Mouse (Mus musculus): ENCODE results near the gene Tpsg1. TPM values are rescaled to one million over a fixed set of nuclear protein-coding genes. Genes with fewer than 3 reads are reported as not detected.

Tpsg1 gene
- polyA plus RNA-seq, 1 experiment from 2014 or later = 1.6 TPM

- no peak overlapping the region for H3K4me3 ChIP-seq (ENCODE audit: low read depth, low read length)
- no peaks in the 10 kb centered on the region for H3K4me1 ChIP-seq (ENCODE audit: control insufficient read depth, insufficient read depth, low read length)
- no peak overlapping the region for H3K4me2 ChIP-seq (ENCODE audit: low read depth, low read length)
- no peak for ATAC-seq (ENCODE audit: low read depth)
- H3K9me3 ChIP-seq (ENCODE audit: control insufficient read depth, low read length) = no peaks in the 10 kb centered on the region
- no peaks in the 10 kb centered on the region for H3K36me3 ChIP-seq (ENCODE audit: control insufficient read depth, insufficient read depth, low read length)
- H3K27me3 ChIP-seq (ENCODE audit: control insufficient read depth, insufficient read depth, low read length) = no peaks in the 10 kb centered on the region
- H3K9ac ChIP-seq (replicated peaks; ENCODE audit: low read depth, low read length) = no peak overlapping the region
- H3K27ac ChIP-seq (ENCODE audit: low read depth, low read length) = no peak overlapping the region
- WGBS = 72% methylated on average over 2 of the region's 2 CpGs
Measured at GRCm38 (mm10) chr17:25361291-25361690, 7.8 kb upstream of the Tpsg1 start.

DNA sequence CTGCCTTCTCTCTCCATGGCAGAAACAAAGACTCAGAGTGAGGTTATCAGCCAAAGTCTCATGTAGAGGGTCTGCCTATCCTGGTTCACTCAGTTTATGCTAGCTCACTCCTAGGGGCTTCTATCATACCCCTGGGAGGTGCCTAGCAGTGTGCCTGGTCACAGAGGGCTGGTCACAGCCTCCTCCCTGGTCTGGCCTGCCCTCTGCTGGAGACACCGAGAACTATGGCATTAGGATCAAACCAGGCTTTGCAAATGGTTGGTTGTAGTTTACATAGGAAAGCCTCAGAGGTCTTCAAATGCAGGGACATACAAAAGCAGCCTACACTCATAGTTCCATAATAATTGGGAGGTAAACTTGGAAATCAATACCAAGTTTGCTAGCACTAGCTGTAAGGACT is 5.3 kb upstream of the Tpsg1 start:
- no peak for ATAC-seq (ENCODE audit: low read depth)

GRCm38 (mm10) chr17:25366005-25366404 is 3.1 kb upstream of the Tpsg1 start, which contains the start of gene Tpsb2:
Tpsb2 (plus strand) TSS chr17:25366305.
- Histone ChIP-seq H3K9ac (replicated peaks; ENCODE audit: low read depth, low read length) (no peak within 1 kb of the TSS), H3K36me3 (ENCODE audit: control insufficient read depth, insufficient read depth, low read length) (no peaks in the 10 kb centered on the region), H3K27me3 (ENCODE audit: control insufficient read depth, insufficient read depth, low read length) (no peaks in the 10 kb centered on the region), H3K4me1 (ENCODE audit: control insufficient read depth, insufficient read depth, low read length) (no peaks in the 10 kb centered on the region), H3K9me3 (ENCODE audit: control insufficient read depth, low read length) (no peaks in the 10 kb centered on the region), H3K4me3 (ENCODE audit: low read depth, low read length) (no peak within 1 kb of the TSS), H3K4me2 (ENCODE audit: low read depth, low read length) (no peak within 1 kb of the TSS), H3K27ac (ENCODE audit: low read depth, low read length) (no peak within 1 kb of the TSS)
- no peak for ATAC-seq (ENCODE audit: low read depth)
- WGBS = 79% methylated on average over 2 of the region's 2 CpGs

More for the DNA sequence above, 5.3 kb upstream of the Tpsg1 start:
- no peaks in the 10 kb centered on the region for H3K4me1 ChIP-seq (ENCODE audit: control insufficient read depth, insufficient read depth, low read length)
- no peak overlapping the region for H3K4me2 ChIP-seq (ENCODE audit: low read depth, low read length)
- no peaks in the 10 kb centered on the region for H3K9me3 ChIP-seq (ENCODE audit: control insufficient read depth, low read length)
- H3K27ac ChIP-seq (ENCODE audit: low read depth, low read length) = no peak overlapping the region
- H3K4me3 ChIP-seq (ENCODE audit: low read depth, low read length) = no peak overlapping the region
- WGBS = 15% methylated on average over 1 of the region's 1 CpGs
- no peak overlapping the region for H3K9ac ChIP-seq (replicated peaks; ENCODE audit: low read depth, low read length)
- no peaks in the 10 kb centered on the region for H3K36me3 ChIP-seq (ENCODE audit: control insufficient read depth, insufficient read depth, low read length)
- H3K27me3 ChIP-seq (ENCODE audit: control insufficient read depth, insufficient read depth, low read length) = no peaks in the 10 kb centered on the region

DNA sequence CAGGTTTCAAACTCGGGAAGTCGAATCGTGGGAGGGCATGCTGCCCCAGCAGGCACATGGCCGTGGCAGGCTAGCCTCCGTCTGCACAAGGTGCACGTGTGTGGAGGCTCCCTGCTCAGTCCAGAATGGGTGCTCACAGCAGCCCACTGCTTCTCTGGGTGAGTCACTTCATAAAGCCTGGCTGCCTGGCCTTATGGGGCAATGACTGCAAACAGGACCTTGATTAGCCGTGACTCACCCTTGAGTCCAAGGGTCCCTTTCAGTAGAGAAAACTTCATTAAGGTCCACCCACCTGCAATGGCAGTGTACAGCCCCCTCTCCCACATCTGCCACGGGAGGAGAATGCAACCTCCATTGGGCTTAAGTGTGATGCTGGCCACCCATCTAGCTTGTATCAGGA is 3.4 kb downstream of the Tpsg1 start:
- 82% methylated on average over 8 of the region's 8 CpGs for WGBS
- H3K4me2 ChIP-seq (ENCODE audit: low read depth, low read length) = no peak overlapping the region
- no peak overlapping the region for H3K27ac ChIP-seq (ENCODE audit: low read depth, low read length)
- H3K4me3 ChIP-seq (ENCODE audit: low read depth, low read length) = no peak overlapping the region
- H3K9me3 ChIP-seq (ENCODE audit: control insufficient read depth, low read length) = no peaks in the 10 kb centered on the region
- H3K27me3 ChIP-seq (ENCODE audit: control insufficient read depth, insufficient read depth, low read length) = no peaks in the 10 kb centered on the region
- no peak for ATAC-seq (ENCODE audit: low read depth)
- peaks cover 14% of the 10 kb centered on the region for H3K36me3 ChIP-seq (ENCODE audit: control insufficient read depth, insufficient read depth, low read length)
- H3K9ac ChIP-seq (replicated peaks; ENCODE audit: low read depth, low read length) = no peak overlapping the region
- no peaks in the 10 kb centered on the region for H3K4me1 ChIP-seq (ENCODE audit: control insufficient read depth, insufficient read depth, low read length)

DNA sequence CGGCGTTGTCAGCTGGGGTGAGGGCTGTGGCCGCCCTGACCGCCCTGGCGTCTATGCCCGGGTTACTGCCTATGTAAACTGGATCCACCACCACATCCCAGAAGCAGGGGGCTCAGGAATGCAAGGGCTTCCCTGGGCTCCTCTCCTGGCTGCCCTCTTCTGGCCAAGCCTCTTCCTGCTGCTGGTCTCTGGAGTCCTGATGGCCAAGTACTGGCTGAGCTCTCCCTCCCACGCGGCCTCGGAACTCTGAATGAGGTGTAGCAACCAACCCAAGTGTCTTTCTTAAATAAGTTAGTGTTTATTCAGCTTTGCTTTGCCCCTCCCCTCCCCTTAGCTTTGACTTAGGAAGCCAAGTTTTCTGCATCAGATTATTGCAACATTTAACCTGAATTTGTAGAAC is 4.9 kb downstream of the Tpsg1 start:
- H3K4me3 ChIP-seq (ENCODE audit: low read depth, low read length) = no peak overlapping the region
- no peaks in the 10 kb centered on the region for H3K4me1 ChIP-seq (ENCODE audit: control insufficient read depth, insufficient read depth, low read length)
- ATAC-seq (ENCODE audit: low read depth) = no peak
- H3K27ac ChIP-seq (ENCODE audit: low read depth, low read length) = no peak overlapping the region
- H3K4me2 ChIP-seq (ENCODE audit: low read depth, low read length) = no peak overlapping the region
- H3K36me3 ChIP-seq (ENCODE audit: control insufficient read depth, insufficient read depth, low read length) = peaks cover 17% of the 10 kb centered on the region
- 53% methylated on average over 9 of the region's 9 CpGs for WGBS
- no peak overlapping the region for H3K9ac ChIP-seq (replicated peaks; ENCODE audit: low read depth, low read length)
- H3K27me3 ChIP-seq (ENCODE audit: control insufficient read depth, insufficient read depth, low read length) = no peaks in the 10 kb centered on the region
- H3K9me3 ChIP-seq (ENCODE audit: control insufficient read depth, low read length) = no peaks in the 10 kb centered on the region

GRCm38 (mm10) chr17:25394526-25394925 is 25.5 kb downstream of the Tpsg1 start:
- Histone ChIP-seq H3K9me3 (ENCODE audit: control insufficient read depth, low read length) (no peaks in the 10 kb centered on the region), H3K27ac (ENCODE audit: low read depth, low read length) (no peak overlapping the region), H3K4me3 (ENCODE audit: low read depth, low read length) (no peak overlapping the region), H3K4me1 (ENCODE audit: control insufficient read depth, insufficient read depth, low read length) (no peaks in the 10 kb centered on the region), H3K9ac (replicated peaks; ENCODE audit: low read depth, low read length) (no peak overlapping the region), H3K4me2 (ENCODE audit: low read depth, low read length) (no peak overlapping the region), H3K27me3 (ENCODE audit: control insufficient read depth, insufficient read depth, low read length) (no peaks in the 10 kb centered on the region), H3K36me3 (ENCODE audit: control insufficient read depth, insufficient read depth, low read length) (0 out of 2 replicates have a peak, but pooled peaks cover 4% of the 10 kb centered on the region)
- 93% methylated on average over 4 of the region's 4 CpGs for WGBS
- ATAC-seq (ENCODE audit: low read depth) = no peak

DNA sequence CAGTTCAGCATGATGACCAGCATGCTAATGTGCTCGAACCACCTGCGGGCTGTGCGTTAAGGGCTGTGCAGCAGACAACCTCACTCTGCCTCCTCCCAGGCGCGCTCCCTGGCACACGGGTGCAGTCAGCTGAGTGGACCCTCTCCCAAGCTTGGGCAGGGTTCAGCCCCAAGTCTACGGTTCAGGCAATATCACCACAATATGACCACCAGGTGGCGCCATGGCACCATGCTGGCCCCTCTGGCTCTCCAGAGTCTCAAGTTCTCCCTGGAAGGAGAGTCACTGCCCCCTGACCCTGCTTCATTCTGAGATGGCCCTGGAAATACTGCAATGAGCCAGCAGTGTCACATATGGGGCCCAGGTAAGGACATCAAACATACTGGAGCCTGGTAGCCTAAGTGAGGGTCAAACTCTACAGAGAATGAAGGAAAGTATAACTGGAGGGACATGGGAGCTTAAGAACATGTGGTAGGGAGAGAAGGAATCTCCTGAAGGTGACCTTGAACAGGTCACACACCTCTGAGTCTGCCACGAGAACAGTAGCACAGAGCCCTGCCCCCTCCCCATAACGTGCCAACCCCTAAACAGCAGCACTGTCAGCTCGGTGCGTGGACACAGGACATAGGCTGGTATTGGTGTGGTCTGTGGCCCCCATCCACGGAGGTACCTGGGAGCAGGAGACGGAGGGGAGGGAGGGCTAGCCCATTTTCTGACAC is 28.9 kb downstream of the Tpsg1 start:
- no peaks in the 10 kb centered on the region for H3K36me3 ChIP-seq (ENCODE audit: control insufficient read depth, insufficient read depth, low read length)
- no peak overlapping the region for H3K27ac ChIP-seq (ENCODE audit: low read depth, low read length)
- H3K9me3 ChIP-seq (ENCODE audit: control insufficient read depth, low read length) = no peaks in the 10 kb centered on the region
- H3K27me3 ChIP-seq (ENCODE audit: control insufficient read depth, insufficient read depth, low read length) = no peaks in the 10 kb centered on the region
- H3K4me3 ChIP-seq (ENCODE audit: low read depth, low read length) = no peak overlapping the region
- ATAC-seq (ENCODE audit: low read depth) = peak; percentile 52; the same call in 1 of the 2 replicates
- H3K9ac ChIP-seq (replicated peaks; ENCODE audit: low read depth, low read length) = no peak overlapping the region
- WGBS = 25% methylated on average over 14 of the region's 14 CpGs
- no peak overlapping the region for H3K4me2 ChIP-seq (ENCODE audit: low read depth, low read length)
- H3K4me1 ChIP-seq (ENCODE audit: control insufficient read depth, insufficient read depth, low read length) = no peaks in the 10 kb centered on the region

DNA sequence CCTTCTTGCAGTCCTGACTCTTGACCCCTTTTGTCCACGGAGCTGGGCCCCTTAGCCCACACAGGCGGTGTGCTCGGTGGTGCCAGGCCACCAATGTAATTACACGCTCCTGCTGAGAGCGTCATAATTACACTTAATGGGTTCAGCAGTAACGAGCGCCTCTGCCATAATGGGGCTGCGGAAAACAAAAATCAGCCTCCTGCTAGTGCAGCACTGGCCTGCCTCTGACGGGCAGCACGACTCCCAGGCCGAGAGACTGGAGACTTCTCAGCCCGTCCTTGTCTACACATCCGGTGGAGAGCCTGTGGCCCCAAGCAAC is 29.4 kb downstream of the Tpsg1 start:
- Histone ChIP-seq H3K9me3 (ENCODE audit: control insufficient read depth, low read length) (no peaks in the 10 kb centered on the region), H3K36me3 (ENCODE audit: control insufficient read depth, insufficient read depth, low read length) (no peaks in the 10 kb centered on the region), H3K4me2 (ENCODE audit: low read depth, low read length) (no peak overlapping the region), H3K27ac (ENCODE audit: low read depth, low read length) (no peak overlapping the region), H3K4me3 (ENCODE audit: low read depth, low read length) (no peak overlapping the region), H3K4me1 (ENCODE audit: control insufficient read depth, insufficient read depth, low read length) (no peaks in the 10 kb centered on the region), H3K27me3 (ENCODE audit: control insufficient read depth, insufficient read depth, low read length) (no peaks in the 10 kb centered on the region), H3K9ac (replicated peaks; ENCODE audit: low read depth, low read length) (no peak overlapping the region; the same call in 1 of the 2 replicates)
- WGBS = 15% methylated on average over 13 of the region's 13 CpGs
- ATAC-seq (ENCODE audit: low read depth) = peak; percentile 59; the same call in 1 of the 2 replicates

DNA sequence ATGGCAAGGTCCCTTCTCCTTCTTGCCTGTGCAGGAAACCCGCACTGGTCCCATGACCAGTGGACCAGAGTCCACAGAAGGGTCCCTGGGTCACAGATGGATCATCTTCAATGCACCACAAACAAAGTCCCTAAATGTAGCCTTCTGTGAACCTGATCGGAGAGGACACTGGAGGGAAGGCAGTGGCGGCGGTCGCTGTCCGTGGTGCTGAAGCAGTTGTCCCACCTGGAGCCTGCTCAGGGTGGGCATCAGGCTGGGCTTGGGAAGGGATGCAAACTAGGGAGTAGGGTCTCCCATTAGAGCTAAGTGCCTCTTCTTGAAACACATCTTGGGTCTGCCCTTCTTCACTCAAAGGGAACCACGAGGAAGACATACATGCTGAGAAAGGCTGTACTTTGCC is 31.4 kb downstream of the Tpsg1 start:
- Histone ChIP-seq H3K27ac (ENCODE audit: low read depth, low read length) (no peak overlapping the region), H3K36me3 (ENCODE audit: control insufficient read depth, insufficient read depth, low read length) (no peaks in the 10 kb centered on the region), H3K4me3 (ENCODE audit: low read depth, low read length) (no peak overlapping the region), H3K4me1 (ENCODE audit: control insufficient read depth, insufficient read depth, low read length) (peaks cover 17% of the 10 kb centered on the region), H3K9ac (replicated peaks; ENCODE audit: low read depth, low read length) (no peak overlapping the region), H3K27me3 (ENCODE audit: control insufficient read depth, insufficient read depth, low read length) (no peaks in the 10 kb centered on the region), H3K4me2 (ENCODE audit: low read depth, low read length) (no peak overlapping the region), H3K9me3 (ENCODE audit: control insufficient read depth, low read length) (no peaks in the 10 kb centered on the region)
- ATAC-seq (ENCODE audit: low read depth) = no peak
- 12% methylated on average over 7 of the region's 7 CpGs for WGBS

Data from neural tube, embryonic 14.5 days (tissue).